Mouse (Mus musculus): ENCODE data around the gene Dbr1.
A peak's percentile ranks its signal among the peaks of the same experiment; 100 is the strongest.
"Not testable (repeated sequence)": the region's sequence is repeated elsewhere in the genome, so short reads cannot be mapped to it uniquely, and the experiment has no call there.

Dbr1 gene

DNA sequence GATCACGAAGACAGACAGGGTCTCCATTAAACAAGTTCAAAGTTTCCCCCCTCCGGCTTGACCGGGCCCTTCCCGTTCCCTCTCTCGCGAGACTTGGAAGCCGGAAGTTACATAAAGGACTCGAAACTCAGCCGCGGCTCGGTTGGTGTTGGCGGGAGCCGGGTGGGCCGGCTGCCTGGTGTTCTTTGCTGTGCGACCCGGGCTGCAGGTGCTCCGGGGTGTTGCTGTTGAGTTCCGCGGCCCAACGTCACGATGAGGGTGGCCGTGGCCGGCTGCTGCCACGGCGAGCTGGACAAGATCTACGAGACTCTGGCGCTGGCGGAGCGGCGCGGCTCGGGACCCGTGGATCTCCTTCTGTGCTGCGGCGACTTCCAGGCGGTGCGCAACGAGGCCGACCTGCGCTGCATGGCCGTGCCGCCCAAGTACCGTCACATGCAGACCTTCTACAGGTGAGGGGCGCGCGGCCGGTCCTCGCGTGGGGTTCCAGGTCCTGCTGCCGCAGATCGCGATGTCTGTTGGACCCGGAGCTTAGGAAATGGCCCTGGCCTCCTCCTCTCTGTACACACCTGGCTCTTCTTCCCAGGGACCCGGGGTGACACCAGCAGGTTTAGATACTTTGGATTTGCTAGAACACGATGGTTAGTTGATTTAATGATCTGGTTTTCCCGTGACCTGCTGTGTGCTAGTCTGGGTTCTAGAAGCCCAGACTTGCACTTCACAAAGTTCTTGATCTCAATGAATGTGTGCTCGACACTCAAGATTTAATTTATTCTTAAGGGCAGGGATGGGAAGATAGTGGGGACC is at the start of gene Dbr1:
Gene Dbr1 (plus strand): TSS at position 123 of the 804 bp plus-strand sequence.
- peak; percentile 93 to 94 for DNase-seq

GRCm38 (mm10) chr9:99531865-99532264 is 43.7 kb upstream of the Dbr1 start:
- DNase-seq: no peak

DNA sequence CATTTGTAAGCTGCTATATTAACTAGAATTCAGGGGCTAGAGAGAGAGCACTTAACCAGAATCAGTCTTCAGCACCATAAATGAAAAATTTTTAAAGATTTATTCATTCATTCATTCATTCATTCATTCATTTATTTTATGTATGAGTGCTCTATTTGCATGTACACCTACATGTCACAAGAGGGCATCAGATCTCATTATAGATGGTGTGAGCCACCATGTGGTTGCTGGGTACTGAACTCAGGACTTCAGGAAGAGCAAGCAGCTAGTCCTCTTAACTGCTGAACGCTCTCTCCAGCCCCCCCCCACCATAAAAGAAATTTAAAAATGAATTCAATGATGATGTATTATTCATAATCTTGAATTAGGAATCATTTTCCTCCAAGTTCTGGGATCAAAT is 29.3 kb upstream of the Dbr1 start:
- no peak for DNase-seq

DNA sequence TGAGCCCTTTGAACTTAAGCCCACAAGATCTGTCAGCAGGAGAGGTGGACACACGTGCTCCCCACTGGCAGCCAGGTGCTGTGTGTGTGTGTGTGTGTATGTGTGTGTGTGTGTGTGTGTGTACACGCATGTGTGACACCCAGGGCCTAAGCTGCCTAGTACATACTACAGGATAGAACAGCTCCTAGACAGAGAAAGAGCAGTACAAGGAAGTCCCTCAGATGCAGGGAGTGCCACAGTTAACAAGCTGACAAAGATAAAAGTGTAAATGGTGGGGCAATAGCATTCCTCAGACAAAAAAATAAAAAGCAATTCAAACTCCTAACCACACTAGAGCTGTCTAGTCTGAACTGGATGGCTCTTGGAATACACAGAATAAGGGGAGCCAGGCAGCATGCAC is 23.5 kb upstream of the Dbr1 start:
- DNase-seq: no peak

GRCm38 (mm10) chr9:99553049-99553448 is 22.6 kb upstream of the Dbr1 start:
- DNase-seq: no peak

- no peak for DNase-seq
Observed at GRCm38 (mm10) chr9:99554052-99554451, 21.5 kb upstream of the Dbr1 start.

DNA sequence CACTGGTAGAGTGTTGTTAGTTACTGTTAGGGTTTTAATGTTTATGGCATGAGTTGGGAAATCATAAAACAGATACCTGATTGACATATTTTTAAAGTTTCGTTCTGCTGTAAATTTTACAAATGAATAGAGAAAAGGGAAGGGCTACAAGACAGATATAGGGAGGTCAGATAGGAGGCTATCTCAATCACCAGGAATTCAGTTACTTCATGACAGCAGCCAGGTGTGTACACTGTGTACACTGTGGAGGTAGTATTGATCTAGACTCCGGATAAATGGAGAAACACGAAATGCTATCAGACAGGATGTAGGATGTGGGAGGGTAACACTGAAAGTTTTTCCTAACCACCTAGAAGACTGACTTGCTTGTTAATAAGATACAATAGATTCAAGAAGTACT is 20.3 kb upstream of the Dbr1 start:
- no peak for DNase-seq

GRCm38 (mm10) chr9:99557580-99558300 is 17.9 kb upstream of the Dbr1 start:
- DNase-seq: no peak

DNA sequence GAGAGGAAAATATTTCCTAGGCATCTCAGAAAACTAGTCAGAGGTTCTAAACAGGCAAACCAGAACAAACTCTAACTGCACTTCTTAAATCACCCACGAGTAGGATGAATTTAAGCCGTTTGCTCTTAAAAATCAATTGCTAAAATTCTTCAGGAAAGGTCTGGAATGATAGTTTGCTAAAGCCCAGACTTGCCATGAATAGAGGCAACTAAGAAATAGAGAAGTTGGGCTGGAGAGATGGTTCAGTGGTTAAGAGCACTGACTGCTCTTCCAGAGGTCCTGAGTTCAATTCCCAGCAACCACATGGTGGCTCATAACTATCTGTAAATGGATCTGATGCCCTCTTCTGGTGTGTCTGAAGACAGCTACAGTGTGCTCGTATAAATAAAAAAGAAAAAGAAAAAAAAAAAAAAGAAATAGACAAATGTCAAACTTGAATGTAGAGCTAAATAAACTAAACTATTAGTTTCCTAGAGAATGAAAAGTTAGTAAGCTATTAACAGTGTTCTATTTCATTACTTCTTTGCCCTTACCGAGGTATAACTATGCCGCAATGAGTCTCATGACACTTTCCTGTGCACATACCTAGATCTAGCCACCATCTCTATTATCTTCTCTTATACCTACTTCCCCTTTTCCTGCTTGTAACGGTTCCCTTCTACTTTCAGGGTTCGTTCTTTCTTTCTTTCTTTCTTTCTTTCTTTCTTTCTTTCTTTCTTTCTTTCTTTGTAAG is 16.6 kb upstream of the Dbr1 start:
- no peak for DNase-seq

DNA sequence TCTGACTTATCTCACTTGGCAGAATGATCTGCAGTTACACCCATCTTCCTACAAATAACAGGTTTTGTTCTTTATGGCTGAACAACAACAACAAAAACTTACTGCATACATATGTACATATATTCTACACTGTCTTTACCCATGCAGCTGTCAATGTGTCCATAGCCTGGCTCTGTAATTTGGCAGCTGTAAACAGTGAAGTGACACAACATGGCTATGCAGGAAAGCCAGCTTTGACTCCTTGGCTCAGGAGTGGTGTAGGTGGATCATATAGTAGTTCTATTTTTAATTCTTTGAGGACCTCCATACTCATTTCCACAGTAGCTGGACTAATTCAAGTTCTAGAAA is 16.1 kb upstream of the Dbr1 start:
- DNase-seq: no peak

- no peak for DNase-seq
Observed at GRCm38 (mm10) chr9:99560389-99560788, 15.2 kb upstream of the Dbr1 start.

DNA sequence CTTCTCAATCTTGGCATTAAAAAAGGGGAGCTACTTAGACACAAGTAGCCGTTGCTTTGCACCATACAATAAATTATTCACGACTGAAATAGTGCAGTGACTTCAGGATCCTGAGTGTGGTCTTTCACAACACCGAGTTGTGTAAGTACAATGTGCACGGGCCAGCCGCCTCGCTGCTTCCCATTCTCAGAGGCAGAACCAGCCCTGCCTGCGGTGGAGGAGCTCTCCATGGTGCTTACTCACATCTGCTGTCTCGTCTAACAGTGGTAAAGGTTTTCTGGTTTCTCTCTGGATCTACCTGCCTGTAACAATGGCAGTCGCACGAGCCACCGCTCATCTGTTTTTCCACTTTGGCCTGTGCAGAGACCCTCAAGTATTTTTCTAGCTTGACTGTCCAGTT is 11.9 kb upstream of the Dbr1 start:
- DNase-seq: no peak

- peak in 1 of 2 experiments; percentile 68 for DNase-seq
Observed at GRCm38 (mm10) chr9:99568023-99568346, 7.6 kb upstream of the Dbr1 start.

- DNase-seq: peak; percentile 93 to 96
Observed at GRCm38 (mm10) chr9:99568347-99569070, 7.1 kb upstream of the Dbr1 start, which contains the start of gene Armc8. Gene Armc8 (minus strand): TSS chr9:99568899.

GRCm38 (mm10) chr9:99569071-99569397 is 6.6 kb upstream of the Dbr1 start:
- DNase-seq: peak in 1 of 2 experiments; percentile 57

DNA sequence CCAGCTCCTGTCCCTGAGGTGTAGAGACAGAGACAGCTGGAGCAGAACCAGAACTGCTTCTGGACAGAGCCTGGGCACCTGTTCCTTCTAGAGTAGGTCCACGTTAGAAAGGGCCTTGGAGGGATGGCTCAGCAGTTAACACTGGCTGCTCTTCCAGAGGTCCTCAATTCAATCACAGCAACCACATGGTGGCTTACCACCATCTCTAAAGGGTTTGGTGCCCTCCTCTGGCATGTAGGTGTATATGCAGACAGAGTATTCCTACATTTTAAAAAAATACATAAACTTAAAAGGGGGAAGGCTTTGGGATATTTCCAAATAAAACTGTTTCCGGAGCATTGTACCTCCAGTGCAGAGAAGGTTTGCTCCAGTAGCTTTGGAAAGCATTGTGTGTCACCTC is 5.1 kb downstream of the Dbr1 start:
- peak; percentile 63 to 65 for DNase-seq

GRCm38 (mm10) chr9:99587505-99588202 is 12.1 kb downstream of the Dbr1 start:
- peak; percentile 62 to 67 for DNase-seq

- DNase-seq: no peak
Observed at GRCm38 (mm10) chr9:99591144-99591543, 15.5 kb downstream of the Dbr1 start.

DNA sequence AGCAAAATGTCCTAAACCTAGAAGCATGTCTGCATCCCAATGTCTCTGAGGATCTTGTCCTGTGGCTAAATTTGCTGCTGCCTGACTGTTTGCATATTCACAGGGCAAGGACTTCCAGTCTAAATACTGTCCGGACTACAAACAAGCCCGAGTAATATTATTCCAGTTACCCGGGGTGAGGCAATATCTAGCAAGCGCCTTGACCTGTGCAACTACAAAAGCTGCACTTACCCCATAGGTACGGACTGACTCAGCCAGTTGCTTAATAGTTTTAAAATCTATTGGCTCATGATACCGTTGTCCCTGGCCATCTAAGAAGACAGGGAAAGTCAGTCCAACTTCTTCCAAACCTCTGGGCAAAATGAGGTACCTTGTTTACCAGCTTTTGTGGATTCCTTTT is 23.5 kb downstream of the Dbr1 start:
- DNase-seq: not testable (repeated sequence)

GRCm38 (mm10) chr9:99603566-99603965 is 28.0 kb downstream of the Dbr1 start:
- DNase-seq: no peak

DNA sequence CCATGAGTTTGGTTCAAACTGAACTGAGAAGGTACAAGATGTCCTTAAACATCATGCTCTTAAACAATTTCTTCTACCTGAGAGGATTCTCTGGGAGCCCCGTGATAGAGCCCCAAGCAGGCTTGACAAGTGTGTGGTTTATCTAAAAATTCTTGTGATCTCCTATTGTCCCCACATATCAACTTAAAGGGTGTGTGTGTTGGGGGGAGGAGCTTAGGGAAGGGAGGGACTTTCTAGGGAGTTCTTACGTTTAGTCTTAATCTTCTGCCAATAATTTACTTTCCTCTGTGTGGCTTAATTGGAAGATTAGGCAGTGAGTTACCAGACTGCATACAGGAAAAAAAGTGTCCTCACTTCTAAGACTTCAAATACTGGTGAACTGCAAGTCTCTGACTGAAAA is 36.6 kb downstream of the Dbr1 start, which contains the start of gene A4gnt:
Gene A4gnt (plus strand): TSS at position 301 of the 400 bp plus-strand sequence.
- DNase-seq: no peak

GRCm38 (mm10) chr9:99619688-99620087 is 44.1 kb downstream of the Dbr1 start:
- no peak for DNase-seq
